In the genomic region with DNA sequence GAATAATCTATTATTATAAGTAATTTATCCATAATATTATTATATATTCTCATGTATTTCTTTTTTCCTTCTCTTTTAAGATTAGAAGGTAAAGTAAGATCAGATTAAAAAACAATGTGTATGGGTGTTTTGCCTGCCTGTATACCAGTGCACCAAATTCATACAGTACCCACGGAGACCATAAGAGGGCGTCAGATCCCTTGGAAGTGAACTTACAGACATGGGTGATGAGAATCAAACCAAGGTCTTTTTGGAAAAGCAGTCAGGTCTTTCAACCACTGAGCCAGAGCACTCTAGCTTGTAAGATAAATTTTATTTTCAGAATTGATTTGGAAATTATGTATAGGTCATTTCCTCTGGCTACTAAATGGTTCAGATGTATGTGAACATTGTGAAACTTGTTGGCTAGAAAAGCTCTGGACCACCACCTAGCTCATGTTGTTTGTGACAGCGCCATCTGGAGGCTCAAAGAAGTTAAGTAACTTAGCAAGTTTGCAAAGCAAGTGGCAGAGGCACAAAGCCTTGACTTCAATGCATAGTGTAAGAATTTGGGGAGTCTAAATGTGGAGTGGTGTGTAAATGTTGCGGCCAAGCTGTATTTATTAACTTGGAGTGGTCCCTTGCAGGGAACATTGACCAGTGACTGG, we compare ENCODE assay signal across 11 mouse cellular contexts. TPM values are rescaled to one million over a fixed set of nuclear protein-coding genes. Genes with fewer than 3 reads are reported as not detected.
DNase-seq lines count a peak whose midpoint lies in the region; TF ChIP-seq lines count a peak whose summit lies in the region.
"Had no signal": no experiment of that assay in that cellular context is flagged by ENCODE, and none has a peak within 500 bp of the region (broad histone marks: within the 10 kb centered on the region; RNA-seq: fewer than 3 reads in every experiment).

No protein-coding gene starts in this region.

- WGBS in thymus, adult 2 months: 86% methylated on average over 4 of the region's 4 CpGs

- TF ChIP-seq CTCF in thymus, adult 2 months (IDR thresholded peaks at IDR 0.05; ENCODE audit: borderline replicate concordance, control insufficient read depth, extremely low read depth, insufficient read depth, low read length, poor library complexity): no peak

- H3K36me3 ChIP-seq in thymus, adult 2 months (ENCODE audit: control insufficient read depth, insufficient read depth, low read length): no peaks in the 10 kb centered on the region
- H3K36me3 ChIP-seq: heart, embryonic 15.5 days had no signal

- H3K27ac ChIP-seq in thymus, adult 2 months (ENCODE audit: control insufficient read depth, insufficient read depth, low read length): no peak overlapping the region
- H3K27ac ChIP-seq: heart, embryonic 15.5 days had no signal

- no peak for TF ChIP-seq POLR2A in thymus, adult 2 months (IDR thresholded peaks at IDR 0.05; ENCODE audit: control insufficient read depth, extremely low read depth, insufficient read depth, low read length, poor library complexity)

- peaks cover 3% of the 10 kb centered on the region for H3K4me1 ChIP-seq in thymus, adult 2 months (replicated peaks; ENCODE audit: control insufficient read depth, insufficient read depth, low read length)
- H3K4me1 ChIP-seq: heart, embryonic 15.5 days had no signal

- DNase-seq in heart, adult 11 months: peak; percentile 69
- no peak for DNase-seq in heart, adult 9 months (ENCODE audit: low spot score in 2 of 2)
- DNase-seq in thymus, adult 2 months: peak; percentile 36
- DNase-seq in thymus, adult 18-20 months: no peak
- DNase-seq in hindlimb bud, embryonic 11.5 days (ENCODE audit: extremely low spot score, low read depth, low spot score): peak; percentile 18
- no peak for DNase-seq in layer of hippocampus, adult 18-20 months (ENCODE audit: low spot score in 2 of 2)
- no peak for DNase-seq in frontal cortex, postnatal 10 days (ENCODE audit: low spot score in 2 of 2)
- no peak for DNase-seq in layer of hippocampus, adult 9-10 months (ENCODE audit: low spot score)
- DNase-seq: right cerebral cortex, adult 18-20 months had no signal

- H3K4me3 ChIP-seq in thymus, adult 2 months (ENCODE audit: control insufficient read depth, insufficient read depth, low read length): no peak overlapping the region
- H3K4me3 ChIP-seq: heart, embryonic 15.5 days had no signal

- no peaks in the 10 kb centered on the region for H3K27me3 ChIP-seq in thymus, adult 2 months (ENCODE audit: control insufficient read depth, insufficient read depth, low read length)
- H3K27me3 ChIP-seq: heart, embryonic 15.5 days had no signal

RNA-seq across cellular contexts. Expression of a gene that starts 3.4 kb away (rescaled TPM):
- 0.56 and 1.2 TPM in 2 replicates for polyA plus RNA-seq in thymus, adult 2 months (2012; rRNA removed)
- not detected for total RNA-seq in layer of hippocampus, adult 18-20 months (2021)
- polyA plus RNA-seq: lung, embryonic 16.5 days had no signal

RNA-seq across cellular contexts. Expression of a gene that starts 10.7 kb away (rescaled TPM):
- polyA plus RNA-seq in thymus, adult 2 months (2012; rRNA removed): 75.3 and 91.6 TPM in 2 replicates
- 10 to 100 TPM in 1 of 2 experiments, 1 to 10 TPM in 1; 9.4 to 11.0 TPM for total RNA-seq in layer of hippocampus, adult 18-20 months (2021)

RNA-seq across cellular contexts. Expression of a gene that starts 39.7 kb away (rescaled TPM):
- polyA plus RNA-seq in thymus, adult 2 months (2012; rRNA removed): 13.4 and 20.6 TPM in 2 replicates
- total RNA-seq in layer of hippocampus, adult 18-20 months (2021): not detected

Comparison
In these comparisons a context has a peak if more than half of its experiments do, and no peak if none do; other contexts are left out.
1. DNase-seq: peak in heart, adult 11 months (single experiment), thymus, adult 2 months (single experiment) and hindlimb bud, embryonic 11.5 days (single experiment); none in heart, adult 9 months (0 of 2), thymus, adult 18-20 months (0 of 2), layer of hippocampus, adult 18-20 months (0 of 2), frontal cortex, postnatal 10 days (0 of 2) and layer of hippocampus, adult 9-10 months (single experiment).